Mouse (Mus musculus) forebrain, embryonic 16.5 days (tissue): ENCODE data around the gene Phf21a. TPM values are rescaled to one million over a fixed set of nuclear protein-coding genes. Genes with fewer than 3 reads are reported as not detected.

Source experiments
- ATAC-seq: fragments of 200-750 bp; cut with Nextera tagmentation; 2 replicates; pipeline ENCODE4 v1.8.0; 2017; ENCODE audit warnings: mild to moderate bottlenecking, moderate library complexity
- H3K27ac ChIP-seq: fragments of 300-500 bp; sonication (generic); 2 replicates; pipeline ENCODE4 v1.5.1; 2014; ENCODE audit warnings: low read length, control low read depth
- H3K27me3 ChIP-seq: fragments of 300-500 bp; sonication (generic); replicated peaks from 2 replicates; pipeline ENCODE4 v1.6.1; 2014; ENCODE audit warnings: low read length; ENCODE audit not compliant: control insufficient read depth, insufficient read depth
- H3K36me3 ChIP-seq: fragments of 300-500 bp; sonication (generic); 2 replicates; pipeline ENCODE4 v1.6.1; 2014; ENCODE audit not compliant: control insufficient read depth, insufficient read depth
- H3K4me1 ChIP-seq: fragments of 300-500 bp; sonication (generic); replicated peaks from 2 replicates; pipeline ENCODE4 v1.6.1; 2014; ENCODE audit warnings: low read length; ENCODE audit not compliant: control insufficient read depth, insufficient read depth
- H3K4me2 ChIP-seq: fragments of 300-500 bp; sonication (generic); 2 replicates; pipeline ENCODE4 v1.6.1; 2014; ENCODE audit warnings: mild to moderate bottlenecking, low read length, control low read depth
- H3K4me3 ChIP-seq: fragments of 300-500 bp; sonication (generic); replicated peaks from 2 replicates; pipeline ENCODE4 v1.5.1; 2014; ENCODE audit warnings: mild to moderate bottlenecking, low read length, control low read depth
- H3K9ac ChIP-seq: fragments of 300-500 bp; sonication (generic); replicated peaks from 2 replicates; pipeline ENCODE4 v1.6.1; 2014; ENCODE audit warnings: low read depth, low read length, control low read depth
- H3K9me3 ChIP-seq: fragments of 300-500 bp; sonication (generic); 2 replicates; pipeline ENCODE4 v1.6.1; 2016; ENCODE audit warnings: low read length; ENCODE audit not compliant: control insufficient read depth
- WGBS: fragments of 180-500 bp; shearing (Covaris S2); extraction: QIAGEN DNeasy Blood & Tissue Kit; methylation state at CpG from one replicate; pipeline ENCODE4 v1.1.7; 2014; 5-methylcytosine and 5-hydroxymethylcytosine counted together
- polyA plus RNA-seq: library from polyadenylated mRNA; unstranded; fragments of >200 nt; fragmentation: Nextera tagmentation; extraction: Ambion mirVana; gene quantifications from 2 replicates; pipeline ENCODE4 v1.2.1, GENCODE M21; 2015

The Phf21a gene
- 43.5 and 50.3 TPM in 2 replicates for polyA plus RNA-seq

DNA sequence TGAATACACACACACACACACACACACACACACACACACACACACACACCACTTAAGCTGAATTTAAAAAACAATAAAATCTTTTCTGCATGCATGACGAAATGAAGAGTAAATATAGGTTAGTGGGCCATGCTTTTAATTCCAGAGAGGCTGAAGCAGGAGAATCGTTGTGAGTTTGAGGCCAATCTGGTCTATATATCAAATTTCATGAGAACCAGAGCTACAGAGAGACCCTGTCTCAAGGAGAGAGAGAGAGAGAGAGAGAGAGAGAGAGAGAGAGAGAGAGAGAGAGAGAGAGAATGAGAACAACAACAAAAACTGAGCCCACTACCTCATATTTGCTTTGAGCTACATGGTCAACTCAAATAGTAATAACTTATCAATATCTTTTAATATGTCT, at the start of gene Phf21a:
Gene Phf21a (plus strand): TSS at position 301 of the 400 bp plus-strand sequence.
- WGBS: 92% methylated on average over 2 of the region's 2 CpGs
- no peak within 1 kb of the TSS for H3K27ac ChIP-seq
- no peak within 1 kb of the TSS for H3K4me2 ChIP-seq
- no peak within 1 kb of the TSS for H3K4me3 ChIP-seq
- H3K27me3 ChIP-seq: no peaks in the 10 kb centered on the region
- no peak within 1 kb of the TSS for H3K9ac ChIP-seq
- H3K4me1 ChIP-seq: no peaks in the 10 kb centered on the region
- no peaks in the 10 kb centered on the region for H3K9me3 ChIP-seq
- ATAC-seq: no peak
- no peaks in the 10 kb centered on the region for H3K36me3 ChIP-seq

DNA sequence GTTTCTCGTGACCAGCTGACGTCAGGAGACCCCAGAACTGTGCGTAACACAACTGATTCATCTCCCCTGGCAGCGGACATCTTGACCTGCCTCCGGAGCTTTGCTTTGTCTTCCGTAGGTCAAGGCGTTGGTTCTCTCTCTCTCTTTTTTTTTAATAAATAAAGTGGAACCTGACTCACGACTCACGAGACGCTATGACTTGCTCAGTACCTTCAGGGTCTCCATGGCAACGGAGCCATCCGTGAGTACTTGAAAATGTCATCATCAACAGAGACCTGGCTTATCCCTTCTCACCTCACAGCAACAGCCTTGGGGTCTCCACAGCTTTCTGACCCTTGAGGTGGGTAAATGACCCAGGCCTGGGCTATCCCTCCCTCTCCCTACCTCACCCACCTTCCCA, 49.6 kb upstream of the Phf21a start:
- H3K4me1 ChIP-seq: no peaks in the 10 kb centered on the region
- no peak overlapping the region for H3K4me3 ChIP-seq
- no peaks in the 10 kb centered on the region for H3K9me3 ChIP-seq
- no peaks in the 10 kb centered on the region for H3K27me3 ChIP-seq
- no peaks in the 10 kb centered on the region for H3K36me3 ChIP-seq
- no peak overlapping the region for H3K4me2 ChIP-seq
- no peak overlapping the region for H3K9ac ChIP-seq
- WGBS: 81% methylated on average over 12 of the region's 12 CpGs
- no peak overlapping the region for H3K27ac ChIP-seq
- no peak for ATAC-seq

DNA sequence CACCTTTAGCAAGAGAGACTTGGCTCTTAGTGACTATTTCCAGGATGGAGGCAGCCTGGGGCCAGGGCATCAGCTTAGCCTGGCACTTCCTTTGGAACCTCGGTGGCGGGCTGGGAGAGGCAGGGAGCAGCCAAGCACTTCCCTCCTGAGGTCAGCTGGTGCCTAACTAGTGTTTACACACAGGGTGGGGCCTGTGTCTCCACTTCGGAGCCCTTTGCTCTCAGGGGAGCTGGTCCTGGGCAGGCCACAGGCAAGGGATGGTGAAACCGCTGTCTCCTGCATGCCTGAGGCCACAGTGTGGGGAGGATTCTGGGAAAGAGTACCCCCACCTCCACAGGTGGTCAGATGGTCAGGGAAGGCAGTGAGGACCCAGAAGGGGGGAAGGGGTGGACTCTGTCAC, 45.3 kb upstream of the Phf21a start:
- Histone ChIP-seq H3K9ac (no peak overlapping the region), H3K4me3 (no peak overlapping the region), H3K4me2 (no peak overlapping the region), H3K27me3 (no peaks in the 10 kb centered on the region), H3K4me1 (peaks cover 3% of the 10 kb centered on the region), H3K9me3 (no peaks in the 10 kb centered on the region), H3K27ac (no peak overlapping the region), H3K36me3 (no peaks in the 10 kb centered on the region)
- no peak for ATAC-seq
- 39% methylated on average over 4 of the region's 4 CpGs for WGBS

DNA sequence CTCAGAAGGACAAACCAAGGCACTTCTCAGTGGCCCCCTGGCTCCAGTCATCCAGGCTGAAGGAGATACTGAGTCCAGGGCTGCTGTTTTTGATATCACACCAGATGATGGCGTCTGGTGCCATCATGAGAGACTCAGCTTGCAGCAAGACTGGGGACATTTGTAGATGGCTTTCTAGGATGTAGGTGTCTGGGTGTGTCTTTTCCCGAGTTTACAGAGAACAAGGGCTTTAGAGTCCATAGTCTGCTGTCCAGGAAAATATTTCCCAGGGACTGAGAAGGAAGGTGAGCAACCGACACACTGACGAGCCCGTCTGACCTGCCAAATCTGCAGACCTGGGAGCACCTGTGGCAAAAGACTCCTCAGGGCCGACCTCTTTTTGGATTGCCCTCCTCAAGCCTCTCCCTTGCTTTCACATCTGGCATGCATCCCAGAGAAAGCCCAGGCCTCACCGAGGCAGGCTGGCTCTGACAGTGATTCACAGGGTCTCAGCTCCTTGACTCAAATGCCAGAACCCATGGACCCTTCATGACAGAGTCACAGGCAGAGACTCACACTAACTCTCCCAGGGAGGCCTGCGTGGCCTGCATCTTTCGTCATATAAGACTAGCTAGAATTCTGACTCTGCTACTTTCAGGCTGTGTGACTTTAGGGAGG, 44.8 kb upstream of the Phf21a start:
- no peaks in the 10 kb centered on the region for H3K9me3 ChIP-seq
- H3K4me2 ChIP-seq: no peak overlapping the region
- no peak overlapping the region for H3K27ac ChIP-seq
- peaks cover 7% of the 10 kb centered on the region for H3K4me1 ChIP-seq
- no peak overlapping the region for H3K9ac ChIP-seq
- ATAC-seq: no peak
- no peaks in the 10 kb centered on the region for H3K27me3 ChIP-seq
- no peak overlapping the region for H3K4me3 ChIP-seq
- no peaks in the 10 kb centered on the region for H3K36me3 ChIP-seq
- WGBS: 72% methylated on average over 9 of the region's 9 CpGs

DNA sequence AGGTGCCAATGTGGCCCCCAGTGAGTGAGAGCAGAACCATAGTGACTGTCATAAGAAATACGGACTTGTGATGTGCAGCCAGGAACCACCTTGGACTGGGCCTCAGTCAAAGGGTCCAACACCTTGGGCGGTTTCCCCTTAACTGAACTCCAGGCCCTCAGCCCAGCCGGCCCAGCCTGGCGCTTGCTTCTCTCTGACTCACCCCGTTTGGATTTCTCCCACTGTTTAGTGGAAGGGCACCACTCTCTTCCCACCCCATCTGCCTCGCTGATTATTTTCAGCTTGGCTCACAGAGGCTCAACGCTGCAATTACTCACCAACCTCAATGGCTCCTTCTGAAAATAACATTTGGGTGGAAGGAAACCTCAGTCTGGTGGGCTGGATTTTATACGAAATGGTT, 40.7 kb upstream of the Phf21a start:
- Histone ChIP-seq H3K4me2 (no peak overlapping the region), H3K4me1 (peaks cover 22% of the 10 kb centered on the region), H3K36me3 (no peaks in the 10 kb centered on the region), H3K4me3 (no peak overlapping the region), H3K9me3 (no peaks in the 10 kb centered on the region), H3K9ac (no peak overlapping the region), H3K27ac (no peak overlapping the region), H3K27me3 (no peaks in the 10 kb centered on the region)
- 70% methylated on average over 8 of the region's 8 CpGs for WGBS
- ATAC-seq: peak; percentile 25; the same call in 1 of the 2 replicates

DNA sequence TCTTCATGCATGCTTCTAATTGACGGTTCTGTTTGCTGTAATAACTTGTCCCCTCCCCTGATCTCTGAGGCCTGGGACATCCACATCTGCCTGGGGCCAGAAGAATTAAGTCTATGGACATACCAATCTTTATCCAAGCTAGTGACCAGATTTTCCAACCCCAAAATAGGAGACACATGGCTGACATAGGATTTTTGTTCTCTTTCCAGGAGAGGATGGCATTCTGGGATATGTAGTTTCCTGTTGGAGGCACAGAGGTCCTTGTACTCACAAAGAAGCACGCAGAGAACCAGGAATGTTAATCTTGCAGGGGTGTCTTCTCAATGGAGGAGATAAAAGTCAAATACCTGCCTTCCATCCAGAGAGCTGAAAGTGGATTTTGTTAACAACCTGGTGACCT, 40.2 kb upstream of the Phf21a start:
- Histone ChIP-seq H3K27me3 (no peaks in the 10 kb centered on the region), H3K9me3 (no peaks in the 10 kb centered on the region), H3K9ac (no peak overlapping the region), H3K4me3 (no peak overlapping the region), H3K4me1 (peaks cover 22% of the 10 kb centered on the region), H3K36me3 (no peaks in the 10 kb centered on the region), H3K27ac (no peak overlapping the region; the same call in 1 of the 2 replicates), H3K4me2 (peak overlapping the region; percentile 23; the same call in 1 of the 2 replicates)
- ATAC-seq: no peak
- 42% methylated on average over 2 of the region's 2 CpGs for WGBS

DNA sequence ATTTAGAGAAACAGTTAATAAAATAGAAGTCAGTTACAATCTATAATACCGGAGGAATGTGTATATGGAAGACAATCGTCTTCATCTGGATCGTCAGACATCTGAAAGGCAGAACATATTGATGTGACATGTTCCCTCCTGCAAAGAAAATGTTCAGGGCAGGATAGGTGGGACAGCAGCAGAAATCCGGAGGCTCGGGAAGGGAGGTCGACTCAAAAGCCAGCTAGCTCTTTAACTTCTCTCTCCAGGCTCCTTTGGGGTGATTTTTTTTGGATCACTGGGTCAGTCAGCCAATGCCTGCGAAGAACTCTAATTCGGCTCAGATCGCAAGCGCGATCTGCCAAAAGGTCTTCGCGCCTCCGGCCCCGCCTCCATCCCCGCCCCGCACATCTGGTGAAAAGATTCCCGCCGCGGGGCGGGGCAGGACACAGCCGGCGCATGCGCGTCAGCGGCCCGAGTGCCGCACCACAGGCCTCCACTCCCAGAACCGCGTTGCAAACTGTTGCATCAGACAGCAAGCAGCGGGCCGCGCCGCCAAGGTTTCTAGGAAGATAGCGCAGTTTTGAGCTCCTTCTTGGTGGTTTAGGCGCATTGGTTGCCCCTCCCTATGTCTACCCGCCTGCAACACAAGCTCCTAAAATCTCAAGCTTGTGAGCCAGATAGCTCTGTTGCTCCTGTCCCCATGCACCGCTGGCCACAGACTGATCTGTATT, 37.7 kb upstream of the Phf21a start:
- Histone ChIP-seq H3K27me3 (no peaks in the 10 kb centered on the region), H3K4me2 (peak overlapping the region; percentile 79), H3K4me1 (peaks cover 30% of the 10 kb centered on the region), H3K4me3 (peak overlapping the region; percentile 41), H3K9me3 (no peaks in the 10 kb centered on the region), H3K9ac (peak overlapping the region; percentile 23; the same call in 1 of the 2 replicates), H3K27ac (peak overlapping the region; percentile 7), H3K36me3 (no peaks in the 10 kb centered on the region)
- WGBS: 4% methylated on average over 38 of the region's 38 CpGs
- ATAC-seq: peak; percentile 36

DNA sequence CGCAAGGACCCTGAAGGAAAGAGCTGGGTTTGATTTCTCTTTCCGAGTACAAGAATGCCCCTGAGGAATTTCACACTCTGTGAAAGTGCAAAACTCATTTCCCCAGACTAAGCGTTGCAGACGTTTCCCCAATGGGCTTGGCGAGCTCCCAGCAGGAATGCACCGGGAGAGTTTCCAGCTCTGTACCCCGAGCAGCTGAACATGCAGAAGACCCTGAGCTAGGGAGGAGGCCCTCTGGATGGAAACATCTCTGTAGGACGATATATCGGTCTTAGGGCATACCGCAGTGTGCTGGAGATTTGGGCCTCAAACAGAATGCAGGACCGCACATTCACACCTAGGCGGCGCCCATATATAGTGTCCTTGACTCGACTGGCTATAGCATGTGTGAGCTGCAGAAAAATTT, 37.1 kb upstream of the Phf21a start:
- H3K36me3 ChIP-seq: no peaks in the 10 kb centered on the region
- peak overlapping the region; percentile 23 for H3K9ac ChIP-seq
- ATAC-seq: peak; percentile 2; the same call in 1 of the 2 replicates
- WGBS: 2% methylated on average over 14 of the region's 14 CpGs
- H3K4me2 ChIP-seq: peak overlapping the region; percentile 79
- H3K4me3 ChIP-seq: peak overlapping the region; percentile 41
- H3K9me3 ChIP-seq: no peaks in the 10 kb centered on the region
- H3K27ac ChIP-seq: peak overlapping the region; percentile 7
- no peaks in the 10 kb centered on the region for H3K27me3 ChIP-seq
- peaks cover 33% of the 10 kb centered on the region for H3K4me1 ChIP-seq

DNA sequence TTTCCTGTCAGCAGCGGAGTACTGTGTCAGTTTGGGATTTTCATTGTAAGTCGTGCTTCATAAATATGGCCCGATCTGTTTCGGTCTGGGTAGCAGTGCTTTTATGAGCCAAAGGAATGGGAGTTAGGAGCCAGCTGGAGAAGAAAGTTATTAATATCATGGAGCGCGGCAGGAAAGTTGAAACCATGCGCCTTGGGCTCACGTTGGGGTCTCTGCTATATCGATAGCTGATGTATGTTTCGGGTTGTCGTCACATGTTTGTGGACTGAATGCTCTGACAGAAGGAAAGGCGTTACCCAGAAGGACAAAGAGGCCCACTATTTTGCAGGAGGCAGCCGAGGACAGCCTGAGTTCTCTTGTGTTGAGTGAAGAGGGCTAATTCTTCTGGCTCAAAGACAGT, 36.2 kb upstream of the Phf21a start:
- H3K9ac ChIP-seq: no peak overlapping the region
- no peaks in the 10 kb centered on the region for H3K9me3 ChIP-seq
- no peak overlapping the region for H3K4me2 ChIP-seq
- H3K27me3 ChIP-seq: no peaks in the 10 kb centered on the region
- 76% methylated on average over 13 of the region's 13 CpGs for WGBS
- H3K4me1 ChIP-seq: peaks cover 33% of the 10 kb centered on the region
- H3K27ac ChIP-seq: no peak overlapping the region
- no peak for ATAC-seq
- no peak overlapping the region for H3K4me3 ChIP-seq
- H3K36me3 ChIP-seq: no peaks in the 10 kb centered on the region
